Mouse (Mus musculus) spleen, embryonic (tissue): ENCODE data around the gene Slc25a29.
"Not testable (repeated sequence)": the region's sequence is repeated elsewhere in the genome, so short reads cannot be mapped to it uniquely, and the experiment has no call there.

Source experiments
- CTCF ChIA-PET: fragments of 350-600 bp; sonication (Branson Sonifier 250); formaldehyde crosslinking; loops from one replicate; lab custom pipeline; 2022; lab: Charles Lee

The Slc25a29 gene

DNA sequence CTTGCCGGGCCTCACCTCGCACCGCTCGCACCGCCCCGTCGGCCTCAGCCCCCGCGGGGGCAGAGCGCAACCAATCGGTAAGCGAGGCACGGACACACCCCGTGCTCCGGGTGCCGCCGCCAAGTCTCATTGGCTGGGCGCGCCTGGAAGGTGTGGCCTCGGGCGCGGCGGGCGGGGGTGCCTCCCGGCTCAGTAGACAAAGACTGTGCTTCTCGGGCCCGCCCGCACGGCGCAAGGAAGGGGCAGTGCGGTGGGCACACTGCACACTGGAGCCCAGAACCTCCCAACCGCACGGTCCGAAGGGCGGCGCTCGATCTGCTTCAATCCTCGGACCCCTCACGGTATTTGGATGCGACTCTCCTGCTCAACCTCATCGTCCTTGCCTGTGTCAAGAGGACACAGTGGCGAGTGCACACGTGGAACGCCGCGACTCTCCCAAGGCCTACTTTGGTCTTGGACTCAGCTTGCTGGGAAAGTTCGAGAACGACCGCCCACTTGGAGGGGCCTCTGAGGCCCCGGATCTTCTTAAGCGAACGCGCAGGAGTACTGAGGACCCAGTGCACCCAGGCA is at the start of gene Slc25a29, which contains the start of gene Slc25a47:
Gene Slc25a29 (minus strand): TSS at position 44 of the 570 bp plus-strand sequence.
Gene Slc25a47 (plus strand): TSS at position 207 of the 570 bp plus-strand sequence.
- CTCF ChIA-PET, result no interaction called here

DNA sequence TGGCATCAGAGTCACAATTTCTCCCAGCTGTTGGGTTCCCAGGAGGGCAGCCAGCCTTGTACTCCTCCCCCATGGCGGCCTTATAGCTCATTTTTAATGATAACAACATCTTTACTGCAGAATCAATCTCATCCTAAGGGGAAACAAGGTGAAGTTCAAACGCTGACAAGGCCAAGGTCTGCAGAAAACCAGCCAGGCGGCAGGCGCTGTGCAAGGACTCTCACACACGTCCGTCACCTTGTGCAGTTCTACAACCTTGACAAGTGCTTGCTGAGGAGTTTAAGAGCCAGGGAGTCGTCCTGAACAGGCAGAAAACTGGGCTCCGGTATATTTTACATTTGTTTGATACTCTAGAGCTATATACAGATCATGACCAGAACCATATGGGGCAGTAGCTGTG is 47.1 kb upstream of the Slc25a29 start:
- CTCF ChIA-PET, result no interaction called here

- CTCF ChIA-PET, result no interaction called here
These were observed 45.5 kb upstream of the Slc25a29 start for GRCm38 (mm10) chr12:108881192-108881591.

GRCm38 (mm10) chr12:108880606-108881005 is 44.9 kb upstream of the Slc25a29 start:
- CTCF ChIA-PET, result no interaction called here

- CTCF ChIA-PET, result no interaction called here
These were observed 43.5 kb upstream of the Slc25a29 start for GRCm38 (mm10) chr12:108879138-108879537.

DNA sequence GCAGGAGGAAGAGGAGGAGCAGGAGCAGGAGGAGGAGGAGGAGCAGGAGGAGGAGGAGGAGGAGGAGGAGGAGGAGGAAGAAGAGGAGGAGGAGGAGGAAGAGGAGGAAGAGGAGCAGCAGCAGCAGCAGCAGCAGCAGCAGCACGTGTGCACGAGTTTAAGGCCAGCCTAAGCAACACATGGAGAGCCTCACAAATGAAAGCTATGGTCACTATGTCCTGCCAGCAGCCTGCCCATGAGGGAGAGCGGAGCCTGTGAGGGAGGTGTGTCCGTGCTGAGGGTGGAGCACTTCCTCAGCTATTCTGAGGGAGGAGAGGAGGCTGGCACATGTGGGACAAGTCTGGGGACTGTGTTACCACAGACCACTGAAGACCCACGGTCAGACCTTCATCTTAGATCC is 37.4 kb upstream of the Slc25a29 start:
- CTCF ChIA-PET, result no interaction called here

GRCm38 (mm10) chr12:108869575-108869974 is 33.9 kb upstream of the Slc25a29 start:
- CTCF ChIA-PET, result no interaction called here

GRCm38 (mm10) chr12:108865007-108865494 is 29.4 kb upstream of the Slc25a29 start:
- CTCF ChIA-PET, result no interaction called here

GRCm38 (mm10) chr12:108858486-108858885 is 22.8 kb upstream of the Slc25a29 start:
- CTCF ChIA-PET, result no interaction called here

DNA sequence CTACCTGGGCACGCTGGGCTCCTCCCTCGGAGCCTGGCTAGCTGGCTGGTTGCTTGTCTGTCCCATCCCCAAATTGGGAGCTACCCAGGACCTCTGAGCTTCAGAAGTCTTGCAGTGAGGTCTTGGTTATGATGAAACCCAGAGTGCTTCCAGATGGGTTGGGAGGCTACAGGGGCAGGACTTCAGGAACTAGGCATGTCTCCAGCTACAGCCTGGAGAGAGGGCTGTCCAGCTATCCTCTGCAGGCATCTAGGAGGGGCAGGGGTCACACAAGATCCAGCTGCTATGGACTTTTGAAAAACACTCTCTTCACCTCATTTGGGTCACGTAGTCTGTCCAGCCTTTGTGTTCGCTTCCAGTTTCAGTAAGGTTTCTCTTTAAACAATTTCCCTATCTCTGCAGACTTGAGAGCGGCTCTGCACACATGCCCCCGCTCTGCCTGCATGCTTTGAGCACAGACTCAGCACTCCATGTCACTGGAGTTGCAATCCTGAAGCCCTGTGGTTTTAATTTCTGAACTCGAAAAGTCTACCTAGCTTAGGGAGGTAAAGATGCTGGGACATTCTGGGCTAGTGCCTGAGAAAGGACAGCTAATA is 22.0 kb upstream of the Slc25a29 start:
- CTCF ChIA-PET, result no interaction called here

DNA sequence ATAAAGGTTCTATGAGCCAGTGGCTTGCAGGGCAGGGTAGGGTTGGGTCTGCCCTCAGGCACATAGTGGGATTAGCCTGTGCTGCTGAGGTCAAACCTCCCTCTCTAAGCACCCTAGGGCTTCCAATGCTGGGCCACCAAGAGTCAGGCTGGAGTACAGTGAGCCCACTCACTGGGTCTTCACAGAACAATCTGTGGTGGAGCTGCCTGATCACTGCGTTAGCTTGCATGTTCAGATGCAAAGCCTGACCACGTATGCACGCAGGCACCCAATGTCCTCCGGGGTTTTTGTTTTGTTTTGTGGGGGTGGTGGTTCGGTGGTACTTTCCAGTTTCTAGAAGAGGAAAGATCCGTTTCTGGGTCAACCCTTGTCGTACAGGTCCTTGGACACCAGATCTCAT is 21.4 kb upstream of the Slc25a29 start:
- CTCF ChIA-PET, result no interaction called here

DNA sequence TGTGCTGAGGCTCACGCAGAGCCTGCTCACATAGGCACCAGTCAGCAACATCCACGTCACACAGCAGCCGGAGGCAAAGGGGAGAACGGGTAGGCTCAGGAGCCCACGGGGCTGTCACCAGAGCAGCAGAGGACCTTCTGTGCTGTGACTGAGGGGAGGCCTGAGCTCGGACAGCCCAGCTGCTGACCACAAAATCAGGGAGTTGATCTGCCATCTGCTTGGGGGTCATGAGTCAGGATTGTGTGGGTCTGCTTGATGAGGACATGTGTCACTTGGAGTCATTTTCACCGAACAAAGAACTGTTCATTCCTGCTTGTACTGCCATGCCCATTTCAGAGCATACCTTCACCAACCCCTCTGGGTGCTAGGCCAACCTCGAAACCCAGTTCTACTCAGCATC is 20.5 kb upstream of the Slc25a29 start:
- CTCF ChIA-PET, result no interaction called here

DNA sequence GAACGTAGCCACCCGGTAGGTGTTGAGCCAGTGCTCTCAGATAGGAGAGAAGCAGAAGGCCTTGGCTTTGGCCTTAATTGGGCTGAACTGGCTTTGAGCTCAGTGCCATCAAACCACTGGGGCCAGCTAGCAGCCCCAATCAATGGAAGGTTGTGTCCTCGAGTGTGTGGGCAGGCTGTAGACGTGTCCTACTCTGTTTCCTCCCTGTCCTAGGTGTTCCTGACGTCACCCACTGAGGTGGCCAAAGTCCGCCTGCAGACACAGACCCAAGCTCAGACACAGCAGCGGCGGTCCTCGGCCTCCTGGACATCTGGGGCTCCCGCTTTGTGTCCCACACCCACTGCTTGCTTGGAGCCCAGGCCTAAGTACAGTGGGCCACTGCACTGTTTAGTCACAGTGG is 19.4 kb upstream of the Slc25a29 start:
- CTCF ChIA-PET, result no interaction called here

DNA sequence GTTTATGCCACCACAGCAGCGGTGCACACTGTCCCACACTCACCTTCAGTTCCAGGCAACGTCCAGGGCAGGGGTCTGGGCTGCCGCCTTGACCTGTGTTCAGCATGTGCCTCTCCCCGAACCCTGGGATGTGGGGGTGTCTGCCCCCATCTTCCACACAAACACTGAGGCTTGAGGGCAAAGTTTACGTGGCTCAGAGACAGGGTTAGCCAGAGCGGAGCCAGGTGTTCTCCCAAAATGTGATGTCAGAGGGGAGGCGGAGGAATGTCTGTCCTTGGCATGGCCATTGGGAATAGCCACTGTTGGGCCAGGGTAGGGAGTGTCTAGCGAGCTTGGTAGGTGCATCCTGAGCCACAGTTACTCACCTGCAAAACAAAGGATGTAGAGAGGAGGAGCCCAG is 17.1 kb upstream of the Slc25a29 start:
- CTCF ChIA-PET, result no interaction called here

DNA sequence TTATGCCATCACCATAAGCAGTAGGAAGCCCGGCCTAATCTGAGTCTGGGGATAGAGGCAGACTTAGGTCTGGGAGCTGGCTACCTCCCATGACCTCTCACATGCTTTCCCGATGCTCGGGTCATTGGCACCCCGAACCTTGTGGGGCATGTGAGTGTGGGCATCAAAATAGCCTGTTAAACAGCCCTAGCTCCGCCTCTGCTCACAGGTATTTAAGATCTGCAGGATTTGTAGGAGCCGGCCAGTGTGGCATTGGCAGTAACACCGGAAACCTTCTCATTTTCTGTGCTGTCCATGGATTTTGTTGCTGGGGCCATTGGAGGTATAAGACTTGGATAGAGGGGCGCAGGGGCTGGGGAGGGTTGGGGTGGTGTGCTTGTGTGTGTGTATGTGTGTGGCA is 15.2 kb upstream of the Slc25a29 start:
- CTCF ChIA-PET, result no interaction called here

DNA sequence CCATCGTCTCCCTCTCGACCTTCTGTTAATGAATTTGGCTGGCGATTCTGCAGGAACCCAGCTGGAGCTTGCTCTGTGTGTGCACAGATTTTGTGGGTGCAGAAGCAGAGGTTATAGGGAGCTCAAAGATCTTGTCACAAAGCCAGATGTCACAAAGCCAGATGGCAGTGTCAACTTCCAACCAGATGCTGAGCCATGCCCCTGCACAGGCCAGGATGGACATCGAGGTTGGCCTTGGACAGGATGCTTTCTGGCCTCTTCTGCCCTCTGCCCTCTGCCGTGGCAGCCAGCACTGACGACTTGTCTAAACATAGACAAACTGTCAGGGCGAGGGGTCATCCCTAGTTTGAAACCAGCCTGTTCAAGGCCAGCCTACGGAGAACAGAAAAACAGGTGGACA is 14.4 kb upstream of the Slc25a29 start:
- CTCF ChIA-PET, result no interaction called here

DNA sequence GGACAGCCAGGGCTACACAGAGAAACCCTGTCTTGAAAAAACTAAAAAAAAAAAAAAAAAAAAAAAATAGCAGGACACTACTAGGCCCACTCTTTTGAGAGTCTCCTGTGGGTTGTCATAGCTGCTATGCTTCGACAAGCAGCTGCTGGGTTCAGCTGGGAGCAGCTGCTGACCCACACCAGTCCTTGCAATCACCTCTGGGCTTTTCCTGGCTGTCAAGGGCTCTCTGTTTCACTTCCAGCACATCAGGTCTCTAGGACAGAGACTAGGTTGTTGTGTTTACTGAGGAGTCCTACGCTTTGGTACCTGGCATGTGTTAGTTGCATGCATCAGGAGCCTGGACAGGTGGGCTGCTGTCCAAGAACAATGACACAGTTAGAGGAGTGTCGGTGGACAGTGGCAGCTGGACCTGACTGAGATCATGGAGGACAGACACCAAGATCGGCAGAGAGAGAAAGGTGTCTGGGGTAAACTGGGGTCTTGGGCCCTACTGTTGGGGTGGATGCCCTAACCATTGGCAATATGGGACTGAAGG is 13.9 kb upstream of the Slc25a29 start:
- CTCF ChIA-PET, result no interaction called here

- CTCF ChIA-PET, result not testable (repeated sequence)
These were observed 12.3 kb upstream of the Slc25a29 start for GRCm38 (mm10) chr12:108848033-108848432.

DNA sequence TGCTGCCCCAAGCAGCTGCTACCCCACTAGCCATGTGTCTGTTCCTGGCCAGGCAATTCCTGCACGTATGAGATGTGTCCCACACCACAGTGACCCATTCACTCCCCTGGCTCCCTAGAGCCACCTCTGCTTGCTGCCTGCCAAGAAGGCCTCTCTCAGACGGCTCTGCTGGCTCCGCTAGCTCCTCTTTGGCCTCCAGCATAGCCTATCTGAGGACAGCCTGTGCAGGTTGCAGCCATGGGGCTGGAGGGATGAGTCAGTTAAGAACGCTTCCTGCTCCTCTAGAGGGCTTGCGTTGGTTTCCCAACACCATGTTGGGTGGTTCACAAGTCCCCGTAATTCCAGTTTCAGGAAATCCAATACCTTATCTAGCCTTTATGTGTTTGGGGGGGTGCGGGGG is 7.0 kb upstream of the Slc25a29 start:
- CTCF ChIA-PET, result interaction anchor here (0.7 kb wide), 1 partner anchor 603 kb away, joined by 3 read pairs; no protein-coding TSS in a partner anchor

DNA sequence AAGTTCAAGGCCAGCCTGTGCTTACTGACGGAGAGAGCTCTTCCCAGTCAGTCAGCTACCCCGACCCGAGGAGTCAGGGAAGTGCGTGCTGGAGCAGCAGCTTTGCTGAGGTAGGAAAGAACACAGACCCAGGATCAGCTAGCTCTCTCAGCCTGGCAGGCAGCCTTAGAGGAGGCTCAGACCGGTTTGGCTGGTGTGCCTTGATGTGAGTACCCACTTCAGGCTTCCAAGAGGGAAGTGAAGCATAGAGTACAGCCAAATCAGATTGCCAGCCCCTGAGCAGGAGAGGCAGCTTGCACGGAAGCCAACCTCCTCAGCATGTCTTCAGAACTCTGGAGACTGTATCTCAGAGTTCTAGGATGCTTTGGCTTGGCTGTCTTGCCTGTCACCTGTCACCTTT is 5.5 kb upstream of the Slc25a29 start:
- CTCF ChIA-PET, result no interaction called here

DNA sequence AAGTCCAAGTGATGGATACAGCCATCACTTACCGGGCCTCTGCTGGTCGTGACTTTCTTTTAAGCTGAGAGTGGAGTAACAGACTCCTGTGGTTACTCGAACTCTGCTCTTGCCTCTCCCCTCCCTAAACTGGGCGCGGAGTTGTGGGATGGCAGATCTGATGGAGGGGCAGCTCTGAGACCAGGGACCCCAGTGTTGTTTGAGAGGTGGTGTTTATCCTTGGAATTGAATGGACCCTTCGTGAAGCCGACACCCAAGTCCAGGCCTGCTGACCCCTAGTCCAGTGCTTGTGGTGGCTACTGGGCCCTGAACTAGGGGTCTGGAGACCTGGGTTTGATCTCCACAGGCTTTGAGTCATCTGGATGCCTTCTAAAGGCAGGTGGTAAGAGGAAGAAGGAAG is 1.0 kb upstream of the Slc25a29 start:
- CTCF ChIA-PET, result no interaction called here

DNA sequence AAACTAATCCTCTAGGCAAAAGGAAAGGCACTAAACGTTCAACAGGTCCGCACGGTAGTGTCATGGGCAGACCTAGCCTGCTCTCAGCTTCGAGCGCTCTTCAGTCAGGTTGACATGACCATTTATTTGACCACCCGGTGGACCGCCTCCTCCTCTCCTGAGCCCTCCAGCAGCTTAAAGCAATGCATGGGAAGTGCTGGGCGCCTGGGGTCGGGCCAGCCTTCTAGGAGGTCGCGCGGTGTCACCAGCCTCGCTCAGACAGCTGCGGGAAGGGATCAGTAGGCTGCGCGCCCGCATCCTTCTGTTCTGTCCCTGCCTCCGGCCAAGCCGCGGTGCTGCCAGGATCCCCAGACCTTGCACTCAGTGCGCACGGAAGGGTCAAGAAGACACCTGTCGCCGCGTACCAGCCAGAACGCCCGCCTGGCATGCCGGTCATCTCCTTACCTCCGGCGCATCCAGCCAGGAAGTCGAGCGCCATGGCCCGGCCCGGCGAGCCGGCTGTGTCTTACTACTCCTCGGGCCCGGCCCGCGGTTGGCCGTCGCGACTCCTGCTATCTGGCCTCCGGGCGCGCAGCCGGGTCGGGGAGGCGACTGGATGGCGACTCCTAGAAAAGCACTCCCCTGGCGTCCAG is 359 bp downstream of the Slc25a29 start:
- CTCF ChIA-PET, result no interaction called here

GRCm38 (mm10) chr12:108834786-108835185 is 897 bp downstream of the Slc25a29 start:
- CTCF ChIA-PET, result no interaction called here
